Mouse (Mus musculus) heart, postnatal 0 days (tissue): ENCODE data around the gene Aco2. TPM values are rescaled to one million over a fixed set of nuclear protein-coding genes. Genes with fewer than 3 reads are reported as not detected.
A peak's percentile ranks its signal among the peaks of the same experiment; 100 is the strongest.

Experiments
- ATAC-seq: fragments of 200-750 bp; cut with Nextera tagmentation; 2 replicates; pipeline ENCODE4 v1.8.0; 2017; ENCODE audit warnings: low read depth, moderate number of reproducible peaks, moderate library complexity; ENCODE audit not compliant: insufficient read depth
- DNase-seq: peaks from one replicate; pipeline ENCODE4 v3.0.0-alpha.2; 2016; ENCODE audit warnings: low spot score
- H3K27ac ChIP-seq: fragments of 300-500 bp; sonication (generic); 2 replicates; pipeline ENCODE4 v1.5.1; 2014; ENCODE audit warnings: low read depth, mild to moderate bottlenecking
- H3K27me3 ChIP-seq: fragments of 300-500 bp; sonication (generic); 2 replicates; pipeline ENCODE4 v1.6.1; 2014; ENCODE audit warnings: low read length, mixed read lengths; ENCODE audit not compliant: control insufficient read depth, insufficient read depth
- H3K36me3 ChIP-seq: fragments of 300-500 bp; sonication (generic); replicated peaks from 2 replicates; pipeline ENCODE4 v1.6.1; 2014; ENCODE audit warnings: low read length, mixed read lengths; ENCODE audit not compliant: control insufficient read depth, insufficient read depth
- H3K4me1 ChIP-seq: fragments of 300-500 bp; sonication (generic); 2 replicates; pipeline ENCODE4 v1.6.1; 2014; ENCODE audit warnings: antibody characterized with exemption; ENCODE audit not compliant: control insufficient read depth, insufficient read depth
- H3K4me2 ChIP-seq: fragments of 300-500 bp; sonication (generic); 2 replicates; pipeline ENCODE4 v1.6.1; 2014; ENCODE audit warnings: low read depth, mild to moderate bottlenecking, low read length, moderate library complexity
- H3K4me3 ChIP-seq: fragments of 300-500 bp; sonication (generic); 2 replicates; pipeline ENCODE4 v1.5.1; 2014; ENCODE audit warnings: low read depth, low read length
- H3K9ac ChIP-seq: fragments of 300-500 bp; sonication (generic); replicated peaks from 2 replicates; pipeline ENCODE4 v1.6.1; 2014; ENCODE audit warnings: low read depth, low read length, mixed read lengths
- H3K9me3 ChIP-seq: fragments of 300-500 bp; sonication (generic); replicated peaks from 2 replicates; pipeline ENCODE4 v1.6.1; 2016; ENCODE audit warnings: low read length; ENCODE audit not compliant: control insufficient read depth
- CTCF ChIP-seq: IDR thresholded peaks from 2 replicates; pipeline ENCODE4 v1.5.1; 2016; ENCODE audit warnings: antibody characterized with exemption, control low read depth, low read depth
- EP300 ChIP-seq: IDR thresholded peaks from 2 replicates; pipeline ENCODE4 v1.6.1; 2016; ENCODE audit warnings: antibody characterized with exemption, low read depth
- WGBS: fragments of 180-500 bp; shearing (Covaris S2); extraction: QIAGEN DNeasy Blood & Tissue Kit; methylation state at CpG from one replicate; pipeline ENCODE4 v1.1.7; 2014; 5-methylcytosine and 5-hydroxymethylcytosine counted together
- polyA plus RNA-seq: library from polyadenylated mRNA; unstranded; fragments of >200 nt; fragmentation: Nextera tagmentation; extraction: Ambion mirVana; gene quantifications from 2 replicates; pipeline ENCODE4 v1.2.1, GENCODE M21; 2015
- total RNA-seq: library from RNA; depleted of rRNA; stranded (reverse); fragments of >200 nt; gene quantifications from 2 replicates; pipeline ENCODE4 v1.2.3, GENCODE M21; 2014; ENCODE audit warnings: low replicate concordance

Gene Aco2
- total and polyA plus RNA-seq, 2 experiments from 2014 or later: 1,040 to 2,039 TPM

- H3K9me3 ChIP-seq: no peaks in the 10 kb centered on the region
- no peak overlapping the region for H3K4me3 ChIP-seq
- H3K9ac ChIP-seq: no peak overlapping the region
- no peak overlapping the region for H3K27ac ChIP-seq
- DNase-seq (no peak), ATAC-seq (no peak)
- H3K4me1 ChIP-seq: peaks cover 20% of the 10 kb centered on the region
- H3K36me3 ChIP-seq: peaks cover 46% of the 10 kb centered on the region
- no peak overlapping the region for H3K4me2 ChIP-seq
- WGBS: 89% methylated on average over 4 of the region's 4 CpGs
- H3K27me3 ChIP-seq: no peaks in the 10 kb centered on the region
- TF ChIP-seq EP300: no peak
- TF ChIP-seq CTCF: no peak
Observed at GRCm38 (mm10) chr15:81847161-81847560, 24.9 kb upstream of the Aco2 start.

DNA sequence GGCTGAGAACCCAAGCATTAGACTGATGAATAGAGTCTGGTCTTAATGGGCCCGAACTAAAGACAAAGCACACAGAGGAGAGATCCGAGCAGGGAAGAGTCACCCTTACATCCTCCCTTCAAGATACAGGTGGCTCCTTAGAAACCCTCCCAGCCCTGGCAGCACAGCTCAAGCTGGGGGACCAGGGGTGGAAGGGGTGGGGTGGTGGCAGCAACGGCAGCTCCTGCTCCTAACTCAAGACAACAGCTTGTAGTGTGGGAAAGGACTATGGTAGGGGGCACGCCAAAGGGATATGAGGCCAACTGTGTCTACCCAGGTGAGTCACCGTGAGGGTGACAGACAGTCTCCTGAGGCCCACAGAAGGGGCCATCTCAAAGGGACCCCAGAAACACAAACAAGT is 24.2 kb upstream of the Aco2 start:
- peaks cover 53% of the 10 kb centered on the region for H3K36me3 ChIP-seq
- H3K9ac ChIP-seq: no peak overlapping the region
- no peak overlapping the region for H3K4me2 ChIP-seq
- DNase-seq: no peak
- no peak for TF ChIP-seq CTCF
- no peak for TF ChIP-seq EP300
- no peak overlapping the region for H3K27ac ChIP-seq
- ATAC-seq: no peak
- WGBS: 81% methylated on average over 5 of the region's 5 CpGs
- no peaks in the 10 kb centered on the region for H3K27me3 ChIP-seq
- no peaks in the 10 kb centered on the region for H3K9me3 ChIP-seq
- no peak overlapping the region for H3K4me3 ChIP-seq
- peaks cover 20% of the 10 kb centered on the region for H3K4me1 ChIP-seq

DNA sequence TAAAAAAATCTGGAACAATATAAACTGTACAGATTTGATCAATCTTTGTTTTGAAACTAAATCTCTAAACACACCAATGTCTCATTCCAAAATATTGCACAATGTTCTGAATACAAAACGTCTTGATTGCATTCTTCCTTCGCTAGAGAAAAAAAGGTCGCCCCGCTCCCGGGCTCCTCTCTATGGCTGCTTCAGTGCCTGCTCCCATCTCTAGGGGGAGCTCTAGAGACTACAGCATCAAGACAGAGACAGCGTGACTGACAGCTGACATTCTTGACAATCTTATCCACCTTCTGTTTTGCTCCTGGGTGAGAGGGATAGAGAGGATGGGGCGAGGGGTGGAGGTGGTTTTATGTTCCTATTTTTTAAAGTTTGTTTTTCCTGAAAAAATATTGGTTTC is 23.8 kb upstream of the Aco2 start:
- Histone ChIP-seq H3K4me2 (no peak overlapping the region), H3K36me3 (peaks cover 55% of the 10 kb centered on the region), H3K9me3 (no peaks in the 10 kb centered on the region), H3K27ac (no peak overlapping the region), H3K27me3 (no peaks in the 10 kb centered on the region), H3K4me3 (no peak overlapping the region), H3K4me1 (peaks cover 22% of the 10 kb centered on the region), H3K9ac (no peak overlapping the region)
- peak; percentile 59 for DNase-seq
- TF ChIP-seq CTCF: peak; percentile 66
- no peak for TF ChIP-seq EP300
- 31% methylated on average over 7 of the region's 7 CpGs for WGBS
- ATAC-seq: no peak

DNA sequence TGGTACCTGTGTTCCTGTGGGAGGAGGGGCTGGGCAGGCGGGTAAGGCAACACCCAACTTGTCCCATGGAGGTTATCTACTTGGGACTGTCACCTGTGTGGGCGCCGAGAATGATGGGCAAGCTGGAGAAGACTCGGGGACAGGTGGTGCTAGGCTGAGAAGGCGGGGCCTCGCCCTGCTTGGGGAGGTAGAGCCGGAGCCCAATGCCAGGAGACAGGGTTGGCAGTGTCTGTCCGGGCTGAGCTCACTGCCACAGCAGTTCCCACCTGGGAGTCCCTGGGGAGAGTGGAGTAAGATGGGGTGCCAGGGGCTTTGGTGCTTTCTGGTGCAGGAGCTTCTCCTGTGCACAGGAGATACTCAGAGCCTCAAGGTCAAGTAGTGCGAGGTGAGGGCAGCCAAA is 23.0 kb upstream of the Aco2 start:
- H3K36me3 ChIP-seq: peaks cover 55% of the 10 kb centered on the region
- no peak overlapping the region for H3K4me3 ChIP-seq
- H3K9ac ChIP-seq: no peak overlapping the region
- no peak for ATAC-seq
- H3K4me2 ChIP-seq: no peak overlapping the region
- 76% methylated on average over 9 of the region's 9 CpGs for WGBS
- TF ChIP-seq EP300: no peak
- TF ChIP-seq CTCF: no peak
- H3K9me3 ChIP-seq: no peaks in the 10 kb centered on the region
- peaks cover 22% of the 10 kb centered on the region for H3K4me1 ChIP-seq
- peak overlapping the region; percentile 20 for H3K27ac ChIP-seq
- no peaks in the 10 kb centered on the region for H3K27me3 ChIP-seq
- DNase-seq: no peak

DNA sequence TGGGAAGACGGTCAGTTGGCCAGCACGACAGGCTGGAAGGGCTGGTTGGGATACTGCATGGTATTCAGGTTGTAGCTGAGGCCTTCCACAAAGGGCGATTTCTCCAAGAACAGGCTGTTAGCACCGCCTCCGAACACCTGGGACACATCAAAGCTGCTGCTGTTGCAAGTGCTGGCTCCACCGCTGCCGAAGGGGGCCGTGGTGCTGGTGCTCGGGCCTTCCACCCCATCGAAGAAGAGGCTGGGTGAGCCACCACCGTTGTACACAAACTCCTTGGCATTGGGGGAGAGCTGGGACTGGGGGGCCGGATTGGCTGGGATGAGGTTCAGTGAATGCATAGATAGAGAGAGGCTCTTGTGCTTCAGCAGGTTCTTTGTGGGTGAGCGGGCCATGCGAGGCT is 21.4 kb upstream of the Aco2 start:
- no peak for DNase-seq
- WGBS: 77% methylated on average over 14 of the region's 14 CpGs
- Histone ChIP-seq H3K4me1 (peaks cover 20% of the 10 kb centered on the region), H3K27me3 (no peaks in the 10 kb centered on the region), H3K4me3 (no peak overlapping the region), H3K9ac (no peak overlapping the region), H3K36me3 (peaks cover 55% of the 10 kb centered on the region), H3K4me2 (no peak overlapping the region), H3K9me3 (no peaks in the 10 kb centered on the region), H3K27ac (no peak overlapping the region)
- ATAC-seq: no peak
- TF ChIP-seq CTCF (no peak), EP300 (no peak)

DNA sequence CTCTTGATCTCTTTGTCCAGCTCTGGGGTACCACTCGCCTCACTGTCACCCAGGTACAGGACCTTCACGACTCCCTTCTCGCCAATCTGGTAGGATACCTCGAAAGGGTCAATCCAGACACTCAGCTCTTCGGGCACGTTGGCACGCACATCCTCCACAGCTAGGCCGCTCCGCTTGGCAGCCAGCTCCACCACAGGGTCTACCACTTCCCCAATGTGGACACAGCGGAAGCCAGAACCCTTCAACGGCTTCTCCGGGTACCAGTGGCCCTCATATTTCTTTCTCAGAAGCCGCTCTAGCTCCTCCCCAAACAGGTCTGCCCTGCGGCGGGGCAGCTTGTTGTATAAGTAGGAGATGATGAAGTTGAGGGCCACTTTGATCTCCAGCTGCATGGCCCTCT is 20.7 kb upstream of the Aco2 start:
- Histone ChIP-seq H3K36me3 (peaks cover 55% of the 10 kb centered on the region), H3K4me2 (no peak overlapping the region), H3K27me3 (no peaks in the 10 kb centered on the region), H3K4me1 (peaks cover 15% of the 10 kb centered on the region; the same call in 1 of the 2 replicates), H3K4me3 (no peak overlapping the region), H3K27ac (no peak overlapping the region), H3K9me3 (no peaks in the 10 kb centered on the region), H3K9ac (no peak overlapping the region)
- DNase-seq (no peak), ATAC-seq (no peak)
- TF ChIP-seq EP300: no peak
- TF ChIP-seq CTCF: no peak
- 92% methylated on average over 15 of the region's 15 CpGs for WGBS
